Mouse (Mus musculus) cerebellum, postnatal 25 days (tissue): ENCODE results near the gene Slc19a1.

Experiments
- DNase-seq, 2 experiments: peaks; one replicate each; pipeline ENCODE4 v3.0.0; 2021; ENCODE audit warnings: mixed read lengths in 2 of 2

Slc19a1 gene

GRCm38 (mm10) chr10:77097006-77097889, 65.2 kb downstream of the Slc19a1 start:
- DNase-seq, result no peak

- no peak for DNase-seq
Observed at GRCm38 (mm10) chr10:77097890-77098200, 65.8 kb downstream of the Slc19a1 start.

GRCm38 (mm10) chr10:77098619-77099018, 66.6 kb downstream of the Slc19a1 start:
- no peak for DNase-seq

- no peak for DNase-seq
Observed at GRCm38 (mm10) chr10:77099777-77100176, 67.7 kb downstream of the Slc19a1 start.

GRCm38 (mm10) chr10:77103689-77104088, 71.6 kb downstream of the Slc19a1 start:
- no peak for DNase-seq

GRCm38 (mm10) chr10:77104327-77104726, 72.3 kb downstream of the Slc19a1 start:
- DNase-seq, result no peak

GRCm38 (mm10) chr10:77108106-77108505, 76.1 kb downstream of the Slc19a1 start:
- no peak for DNase-seq

- no peak for DNase-seq
Observed at GRCm38 (mm10) chr10:77110010-77110409, 78.0 kb downstream of the Slc19a1 start.
